Mouse (Mus musculus): ENCODE data around the gene Pemt.

Pemt gene

DNA sequence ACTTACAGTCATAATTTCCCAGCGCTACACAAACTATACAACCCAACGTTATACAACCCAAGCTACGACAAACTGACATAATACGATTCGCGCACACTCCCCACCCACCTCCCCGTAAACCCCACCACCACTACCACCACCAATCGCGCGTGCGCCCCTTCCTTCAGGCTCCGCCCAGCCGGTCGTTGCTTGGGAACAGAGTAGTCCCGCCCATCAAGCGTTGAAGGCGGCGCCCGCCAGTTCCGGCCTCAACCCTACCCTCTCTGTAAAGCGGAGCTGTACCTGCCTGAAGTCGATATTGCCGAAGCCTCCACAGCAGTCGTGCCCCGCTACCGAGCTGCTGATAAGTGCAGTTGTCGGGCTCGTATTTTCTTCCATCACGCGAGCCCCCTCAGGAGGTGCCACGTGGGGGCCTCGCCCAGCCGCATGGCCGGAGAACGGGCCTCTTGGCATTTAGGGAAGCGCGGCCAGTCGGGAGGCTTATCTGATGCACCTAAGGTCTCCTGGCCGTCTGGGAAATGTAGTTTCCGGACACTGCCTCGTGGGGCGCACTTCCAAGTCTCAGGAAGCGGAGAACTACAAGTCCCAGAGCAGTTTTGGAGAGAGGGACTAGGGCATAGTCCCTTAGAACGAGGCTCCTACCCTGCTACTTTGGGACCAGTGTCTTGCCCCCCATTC is at the start of gene Pemt:
TSS of gene Pemt (minus strand) at position 432 of the 678 bp plus-strand sequence.
- in situ Hi-C loops (cut with MboI): no loop called here

DNA sequence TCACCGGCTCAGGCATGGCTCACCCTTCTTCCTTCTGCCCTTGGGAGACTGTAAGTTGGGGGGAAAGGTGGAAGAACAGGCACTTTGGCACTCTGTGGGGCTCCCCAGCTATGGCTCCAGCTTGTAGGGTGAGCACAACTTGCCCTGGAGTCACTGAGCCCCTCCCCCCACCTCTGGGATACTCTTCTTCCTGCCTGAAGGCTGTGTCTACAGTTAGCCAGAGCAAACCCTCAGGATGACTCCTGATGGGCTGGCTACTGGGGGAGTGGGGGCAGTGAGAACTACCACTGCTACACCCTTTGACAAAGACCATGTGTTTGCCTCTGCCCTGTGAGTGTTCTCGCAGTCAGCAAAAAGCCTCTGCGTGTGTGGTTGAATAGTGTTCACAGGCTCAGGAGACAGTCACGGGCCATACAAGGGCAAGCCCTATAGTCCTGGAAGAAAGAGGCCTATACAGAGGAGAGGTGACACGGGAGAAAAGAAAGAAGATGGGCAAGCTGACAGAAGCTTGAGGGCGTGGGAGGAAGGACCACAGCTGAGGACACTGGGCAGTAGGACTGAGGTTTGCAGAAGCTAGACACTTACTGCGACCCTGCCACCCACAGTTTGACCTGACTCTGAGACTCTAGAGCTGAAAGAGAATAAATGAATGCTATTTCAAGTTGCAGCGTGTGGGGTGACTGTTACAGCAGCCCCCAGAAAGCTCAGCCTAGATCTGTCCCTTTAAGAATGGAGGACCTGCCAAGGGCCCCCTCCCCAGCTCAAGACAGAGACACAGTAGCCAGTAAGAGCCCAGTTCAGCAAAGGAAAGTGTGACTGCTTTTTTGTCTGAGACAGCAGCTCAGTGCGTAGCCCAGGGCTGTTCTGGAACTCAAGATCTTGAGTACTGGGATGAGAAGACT is 48.9 kb upstream of the Pemt start:
- in situ Hi-C loops (cut with MboI): no loop called here

DNA sequence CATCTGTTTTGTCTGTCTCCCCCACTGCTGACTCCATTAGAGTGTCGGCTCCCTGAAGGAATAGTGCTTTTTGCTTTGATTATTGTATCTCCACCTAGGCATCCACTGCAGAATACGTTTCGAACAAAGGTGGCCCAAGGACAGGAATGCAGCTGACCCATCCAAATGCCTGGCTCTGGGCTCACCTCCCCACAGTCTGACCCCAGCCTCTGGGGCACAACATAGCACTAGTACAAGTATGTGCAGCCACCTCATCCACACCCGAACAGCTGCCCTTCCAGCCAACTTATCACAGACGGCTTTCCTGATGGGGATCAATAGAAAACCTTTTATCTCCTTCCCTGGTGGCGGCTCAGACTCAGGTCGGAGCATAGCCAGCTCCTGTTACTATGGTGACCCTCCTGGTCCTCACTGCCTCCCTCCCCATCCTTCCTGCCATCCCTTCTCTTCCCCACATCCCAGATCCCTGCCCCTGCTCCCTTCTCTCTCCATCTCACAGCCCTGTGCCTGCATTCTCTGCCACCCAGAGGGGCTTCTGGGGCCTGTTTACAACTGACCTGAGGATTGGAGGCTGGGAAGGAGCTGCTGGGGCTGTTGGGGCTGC is 47.8 kb upstream of the Pemt start:
- in situ Hi-C loops (cut with MboI): no loop called here

DNA sequence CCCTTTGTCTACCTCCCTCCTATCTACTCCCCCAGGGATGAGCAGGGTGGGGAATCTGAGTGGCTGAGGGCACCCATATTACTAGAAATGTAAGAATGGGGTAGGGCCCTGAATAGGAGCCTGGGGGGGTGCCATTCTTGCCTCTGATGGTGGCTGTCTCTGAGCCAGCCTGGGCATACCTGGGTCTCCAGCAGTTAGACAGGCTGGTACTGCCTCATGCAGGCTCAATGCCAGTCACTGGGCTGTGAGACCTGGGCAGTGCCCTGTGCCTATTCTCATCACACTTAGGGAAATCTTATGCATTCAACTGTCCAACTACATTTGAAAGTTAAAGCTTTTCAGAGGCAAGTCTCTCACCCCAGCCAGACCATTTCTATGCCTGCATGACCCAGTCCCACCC is 46.9 kb upstream of the Pemt start:
- in situ Hi-C loops (cut with MboI): no loop called here

DNA sequence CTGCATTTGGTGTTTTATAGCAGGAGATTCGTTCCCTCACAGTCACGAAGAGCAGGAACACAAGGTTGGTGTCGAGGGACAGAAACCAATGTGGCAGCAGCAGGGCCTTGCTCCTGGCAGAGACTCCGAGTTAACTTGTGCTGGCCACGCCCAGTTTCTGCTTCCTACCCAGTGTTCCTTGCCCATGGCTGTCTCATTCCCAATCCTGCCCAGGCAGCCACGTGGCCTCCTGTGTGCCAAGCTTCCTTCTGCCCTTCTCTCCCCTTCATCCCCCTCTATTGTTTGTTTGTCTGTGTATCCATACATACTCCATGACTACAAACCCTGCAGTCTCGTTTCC is 45.1 kb upstream of the Pemt start:
- in situ Hi-C loops (cut with MboI): no loop called here

DNA sequence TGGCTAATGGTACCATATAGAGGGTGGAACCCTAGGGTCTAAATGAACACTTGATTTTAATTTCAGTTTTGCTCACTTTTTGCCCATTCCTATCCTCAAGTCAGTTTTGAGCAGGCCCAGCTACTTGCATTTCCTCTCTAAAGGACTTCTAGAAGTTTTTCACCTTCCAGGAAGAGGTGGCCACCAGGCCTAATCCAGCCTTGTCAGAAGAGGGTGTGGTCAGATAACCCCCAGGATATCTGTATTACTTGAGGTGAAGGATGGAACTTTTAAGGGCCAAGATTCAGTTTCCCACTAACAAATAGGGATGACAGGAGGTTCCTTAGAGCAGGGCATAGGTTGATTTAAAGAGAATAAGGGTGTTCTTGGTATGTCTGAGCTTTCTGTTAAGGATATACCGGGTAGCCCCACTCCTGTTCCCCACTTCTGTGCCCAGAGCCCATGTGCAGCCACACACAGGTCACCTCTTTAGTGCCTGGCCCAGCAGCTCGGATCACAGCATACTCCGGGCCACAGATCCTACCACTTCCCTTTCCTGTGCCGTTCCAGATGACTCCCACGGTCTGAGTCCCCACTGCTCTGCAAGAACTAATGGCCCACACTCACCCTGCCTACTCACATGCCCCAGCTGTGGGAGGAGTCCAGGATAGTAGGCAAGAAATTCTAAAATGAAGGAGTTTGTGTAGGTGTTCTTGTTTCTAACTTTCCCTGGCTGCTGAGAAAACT is 44.6 kb upstream of the Pemt start:
- in situ Hi-C loops (cut with MboI): no loop called here

DNA sequence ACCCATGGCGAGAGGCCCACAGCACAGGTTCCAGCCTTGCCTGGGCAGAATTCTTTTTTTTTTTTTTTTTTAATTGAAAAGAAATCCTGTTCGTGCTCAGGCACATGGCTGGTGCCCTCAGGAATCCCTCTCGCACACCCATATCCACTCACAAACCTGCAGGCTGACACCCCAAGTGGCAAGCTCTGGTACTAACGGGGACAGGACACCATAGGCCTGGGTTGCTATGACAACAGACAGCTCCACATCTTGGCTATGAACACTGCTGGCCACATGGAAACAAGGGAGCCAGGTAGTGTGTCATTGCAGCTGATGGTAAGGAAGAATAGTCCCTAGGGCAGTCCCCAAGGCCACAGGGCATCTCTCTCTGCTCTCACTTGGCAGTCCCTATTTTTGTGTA is 42.7 kb upstream of the Pemt start:
- in situ Hi-C loops (cut with MboI): no loop called here

DNA sequence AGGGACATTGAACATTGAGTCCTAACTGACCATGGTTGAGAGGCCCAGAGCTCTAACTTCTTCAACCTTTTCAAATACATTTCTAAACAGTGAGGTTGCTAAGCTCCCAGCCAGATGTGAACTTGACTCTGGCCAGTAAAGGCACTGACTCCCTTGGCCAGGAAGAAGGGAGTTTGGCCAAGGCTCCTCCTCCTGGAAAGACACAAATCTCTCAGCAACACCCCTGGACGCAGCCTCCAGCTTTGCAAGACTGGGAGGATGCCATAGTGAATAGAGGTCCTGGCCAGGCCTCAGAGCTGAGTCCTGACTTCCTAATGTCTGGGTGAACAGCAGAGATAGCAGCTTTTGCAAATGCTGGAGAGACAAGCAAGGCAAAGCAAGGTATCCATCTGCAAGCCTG is 40.4 kb upstream of the Pemt start:
- in situ Hi-C loops (cut with MboI): no loop called here

DNA sequence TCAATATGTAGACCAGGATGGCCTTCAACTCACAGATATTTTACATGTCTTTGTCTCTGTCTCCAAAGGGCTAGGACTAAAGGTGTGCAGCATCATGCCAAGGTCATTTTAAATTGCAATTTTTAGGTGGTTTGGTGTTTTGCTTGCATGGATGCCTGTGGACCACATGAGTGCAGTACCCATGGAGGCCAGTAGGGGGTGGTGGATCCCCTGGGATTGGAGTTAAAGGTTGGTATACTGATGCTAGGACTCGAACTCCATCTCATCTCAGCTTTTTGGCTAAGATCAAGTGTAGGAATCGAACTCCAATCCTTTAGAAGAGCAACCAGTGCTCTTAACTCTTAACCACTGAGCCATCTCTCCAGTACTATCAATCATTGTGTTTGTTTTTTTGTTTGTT is 38.3 kb upstream of the Pemt start:
- in situ Hi-C loops (cut with MboI): no loop called here

DNA sequence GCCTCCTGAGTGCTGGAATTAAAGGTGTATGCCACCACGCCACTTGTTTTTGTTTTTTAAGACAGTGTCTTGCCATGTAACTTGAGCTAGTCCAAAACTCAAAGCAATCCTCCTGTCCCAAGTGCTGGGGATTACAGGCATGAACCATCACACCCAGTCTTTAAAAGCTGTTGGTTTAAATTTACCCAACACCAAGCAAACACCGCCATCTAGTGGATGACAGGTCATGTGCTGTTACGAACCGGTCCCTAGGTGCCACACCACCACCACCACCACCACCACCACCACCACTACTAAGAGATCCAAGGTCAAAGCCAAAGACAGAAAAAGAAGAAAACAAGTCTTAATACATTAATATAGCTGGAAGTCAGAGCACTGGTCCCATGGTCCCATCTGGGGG is 30.5 kb upstream of the Pemt start:
- in situ Hi-C loops (cut with MboI): no loop called here

DNA sequence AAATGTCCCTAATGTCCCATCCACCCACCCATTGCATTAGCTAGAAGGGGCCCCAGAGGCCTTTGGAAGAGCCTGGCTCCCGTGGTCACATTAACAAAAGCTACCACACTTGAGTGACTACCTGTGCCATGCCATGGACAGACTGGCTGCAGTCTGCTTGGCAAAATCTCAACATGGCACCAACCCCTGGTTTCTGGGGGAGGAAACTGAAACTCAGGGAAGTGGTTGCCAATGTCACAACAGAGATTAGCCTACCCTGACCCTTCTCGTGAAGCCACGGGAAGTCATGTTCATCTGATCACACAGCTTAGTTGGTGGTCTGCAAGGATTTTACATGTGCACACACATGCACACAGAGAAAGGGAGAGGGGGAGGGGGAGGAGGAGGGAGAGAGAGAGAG is 29.9 kb upstream of the Pemt start:
- in situ Hi-C loops (cut with MboI): no loop called here

DNA sequence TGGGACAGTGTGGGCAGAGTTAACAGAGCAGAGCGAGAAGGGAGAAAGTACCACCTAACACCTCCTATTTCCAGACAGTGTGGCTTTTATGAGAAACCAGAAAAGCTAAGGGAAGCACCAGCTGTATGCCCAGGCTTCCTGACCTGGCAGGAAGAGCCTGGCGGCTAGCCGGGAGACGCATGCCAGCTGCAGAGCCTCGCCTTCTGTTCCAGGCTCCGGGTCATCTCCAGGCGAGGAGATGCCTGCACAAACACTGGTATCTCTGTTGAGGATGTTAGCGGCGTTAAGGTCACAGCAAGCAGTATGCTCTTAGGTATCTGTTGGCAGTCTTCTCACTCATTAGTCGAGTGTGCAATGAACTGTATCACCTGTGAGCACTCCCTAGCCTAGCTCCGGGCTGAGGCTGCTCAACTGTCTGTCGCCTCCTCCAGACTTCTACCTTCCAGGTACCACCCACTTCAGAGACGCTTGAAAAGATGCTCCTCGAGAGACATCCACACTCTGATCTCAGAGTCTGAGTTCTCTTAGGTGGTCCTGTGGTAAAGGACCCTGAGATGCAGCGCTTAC is 27.7 kb upstream of the Pemt start:
- in situ Hi-C loops (cut with MboI): no loop called here

DNA sequence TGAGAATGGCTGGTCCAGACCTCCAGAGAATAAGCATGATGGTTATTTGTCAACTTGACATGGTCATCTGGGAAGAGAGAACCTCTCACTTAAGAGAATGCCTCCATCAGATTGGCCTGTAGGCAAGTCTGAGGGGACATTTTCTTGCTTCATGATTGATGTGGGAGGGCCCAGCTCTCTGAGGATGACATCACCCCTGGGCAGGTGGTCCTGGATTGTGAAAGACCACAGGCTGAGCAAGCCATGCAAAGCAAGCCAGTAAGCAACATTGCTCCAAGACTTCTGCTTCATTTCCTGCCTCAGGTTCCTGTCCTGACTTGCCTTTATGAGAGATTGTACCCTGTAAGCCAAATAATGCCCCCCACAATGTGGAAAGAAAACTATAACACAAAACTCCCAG is 26.8 kb upstream of the Pemt start:
- in situ Hi-C loops (cut with MboI): no loop called here

DNA sequence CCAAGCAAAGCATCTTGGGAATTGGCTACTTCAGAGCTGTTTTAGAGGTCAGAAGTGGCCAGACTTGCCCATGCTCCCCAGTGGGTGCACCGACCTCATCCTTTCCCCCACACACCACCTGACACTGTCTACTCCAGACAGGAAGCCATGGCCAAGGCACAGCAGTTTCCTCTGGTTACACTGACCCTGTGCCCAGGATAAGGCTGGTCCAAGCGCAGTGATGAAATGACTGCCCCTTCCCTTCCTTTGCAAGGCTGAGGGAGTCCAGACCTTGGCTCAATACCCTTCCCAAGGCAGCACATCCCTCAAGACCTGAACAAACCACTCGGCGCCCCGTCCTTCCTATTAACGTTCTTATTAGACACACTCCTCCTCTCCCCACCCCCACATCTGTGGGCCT is 24.9 kb upstream of the Pemt start:
- in situ Hi-C loops (cut with MboI): no loop called here

DNA sequence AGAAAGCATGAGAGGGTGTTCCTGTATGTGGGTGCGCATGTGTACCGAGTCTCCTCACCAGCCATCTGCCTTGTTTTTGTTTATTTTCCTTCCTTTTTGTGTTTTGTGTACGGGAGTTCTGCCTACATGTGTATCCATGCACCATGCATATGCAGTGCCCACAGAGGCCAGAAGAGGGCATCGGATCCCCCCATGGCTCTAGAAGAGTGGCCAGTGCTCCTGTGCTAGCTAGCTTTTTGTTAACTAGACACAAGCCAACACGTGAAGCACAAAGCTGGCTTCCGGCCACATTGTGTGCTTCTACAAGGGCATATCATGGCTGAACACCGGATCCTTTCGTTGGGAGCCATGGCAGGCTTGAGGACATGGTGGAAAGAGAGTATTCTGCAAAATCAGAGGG is 24.3 kb upstream of the Pemt start:
- in situ Hi-C loops (cut with MboI): no loop called here

DNA sequence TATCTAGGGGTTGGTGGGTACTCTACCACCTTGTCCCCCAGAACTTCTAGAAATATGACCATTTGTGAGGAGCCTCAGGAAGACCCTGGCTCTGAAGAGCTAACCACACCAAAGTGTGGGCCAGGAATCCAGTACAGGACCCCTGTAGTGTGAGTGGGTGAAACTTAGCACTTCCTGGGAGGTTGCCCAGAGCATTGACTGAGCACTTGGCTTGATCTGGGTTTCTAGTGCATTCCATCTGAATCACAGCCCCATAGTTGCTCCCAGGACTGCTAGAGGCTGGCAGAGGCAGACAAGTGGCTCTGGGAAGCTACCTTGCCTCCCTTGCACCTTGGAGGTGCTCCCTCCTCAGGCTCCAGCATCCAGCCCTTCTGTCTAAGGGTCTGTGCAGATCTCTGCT is 22.3 kb upstream of the Pemt start:
- in situ Hi-C loops (cut with MboI): no loop called here

DNA sequence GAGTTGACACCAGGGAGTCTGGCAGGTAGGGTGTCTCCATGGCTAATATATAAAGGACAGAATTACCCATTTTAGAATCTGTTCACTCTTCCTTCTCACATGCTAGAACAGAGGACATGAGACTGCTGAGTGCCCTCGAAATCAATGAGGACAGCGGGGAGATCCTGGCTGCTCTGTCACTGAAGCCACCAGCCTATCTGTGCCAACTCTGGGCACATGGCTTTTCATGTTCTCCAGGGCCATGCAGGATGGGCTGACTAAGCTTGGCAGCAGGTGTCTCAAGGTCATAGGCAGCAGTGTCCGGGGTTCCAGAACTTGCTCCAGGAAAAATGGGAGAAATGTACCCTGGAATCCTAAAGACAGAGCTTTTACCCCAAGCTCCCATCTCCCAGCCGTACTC is 21.4 kb upstream of the Pemt start:
- in situ Hi-C loops (cut with MboI): no loop called here

DNA sequence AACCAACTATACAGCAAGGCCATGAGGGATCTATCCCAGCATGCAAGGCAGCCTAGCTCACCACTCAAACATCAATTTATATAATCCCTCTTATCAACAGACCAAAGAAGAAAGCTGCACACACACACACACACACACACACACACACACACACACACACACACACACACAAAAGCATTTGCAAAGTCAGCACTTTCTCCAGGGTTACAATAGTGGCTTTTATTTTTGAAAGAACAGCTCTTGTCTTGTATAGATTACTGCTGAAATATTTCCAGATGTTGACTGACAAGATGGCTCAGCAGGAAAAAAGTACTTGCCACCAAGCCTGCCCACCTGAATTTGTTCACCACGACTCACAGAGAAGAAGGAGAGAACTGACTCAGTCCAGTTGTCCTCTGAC is 19.0 kb upstream of the Pemt start:
- in situ Hi-C loops (cut with MboI): no loop called here

DNA sequence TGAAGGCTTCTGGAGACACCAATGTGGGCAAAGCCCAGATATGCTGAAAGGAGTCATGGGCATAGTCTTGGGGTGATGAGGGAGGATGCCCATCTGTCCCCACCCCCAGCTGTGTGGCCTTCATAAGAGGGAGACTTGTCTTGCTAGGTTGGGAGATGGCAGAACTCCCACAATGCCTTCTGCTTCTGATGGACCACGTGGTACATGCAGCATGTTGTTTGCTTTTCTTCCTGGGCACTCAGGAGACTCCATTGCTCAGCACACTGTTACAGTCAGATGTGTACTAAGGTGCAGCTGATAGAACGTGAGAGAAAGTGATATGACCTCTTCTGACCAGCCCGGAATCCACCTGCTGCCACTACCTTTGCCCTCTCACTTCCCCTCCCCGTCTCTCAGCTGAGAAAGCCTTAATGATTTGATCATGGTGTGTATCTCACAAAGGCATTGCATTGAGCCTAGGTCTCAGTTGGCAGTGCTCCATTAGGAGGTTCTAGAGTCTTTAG is 15.3 kb upstream of the Pemt start:
- in situ Hi-C loops (cut with MboI): no loop called here

DNA sequence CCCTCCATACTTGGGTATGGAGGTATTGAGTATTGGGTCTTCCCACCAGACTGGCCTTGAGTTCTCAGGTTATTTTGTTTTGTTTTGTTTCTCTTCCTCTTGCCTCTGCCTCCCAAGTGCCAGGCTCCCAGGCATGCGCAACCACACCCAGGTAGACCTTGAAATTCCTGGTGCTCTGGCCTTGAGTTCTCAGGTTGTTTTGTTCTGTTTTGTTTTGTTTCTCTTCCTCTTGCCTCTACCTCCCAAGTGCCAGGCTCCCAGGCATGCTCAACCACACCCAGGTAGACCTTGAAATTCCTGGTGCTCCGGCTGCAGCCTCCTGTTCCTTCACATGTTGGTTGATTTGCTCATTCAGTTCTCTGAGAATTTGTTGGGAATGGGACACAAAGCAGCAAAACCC is 13.7 kb upstream of the Pemt start:
- in situ Hi-C loops (cut with MboI): no loop called here

DNA sequence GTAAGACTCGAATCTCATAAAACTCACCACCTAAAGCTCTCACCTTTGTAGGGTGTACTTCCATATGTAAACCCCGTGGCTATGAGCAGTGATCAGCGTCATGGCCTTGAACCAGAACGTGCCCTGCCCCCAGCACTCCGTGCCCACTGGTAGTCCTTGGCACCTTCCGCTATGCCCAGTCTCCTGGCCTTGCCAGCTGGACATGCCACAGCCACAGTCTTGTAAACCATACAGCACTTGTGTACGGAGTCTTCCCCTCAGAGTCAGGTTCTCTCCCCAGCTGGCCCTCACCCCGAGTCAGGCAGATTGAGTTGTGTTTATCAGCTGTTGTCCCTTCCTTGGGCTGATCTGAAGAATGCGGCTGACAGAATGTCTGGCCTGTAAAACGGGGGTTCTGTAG is 12.2 kb upstream of the Pemt start:
- in situ Hi-C loops (cut with MboI): no loop called here

DNA sequence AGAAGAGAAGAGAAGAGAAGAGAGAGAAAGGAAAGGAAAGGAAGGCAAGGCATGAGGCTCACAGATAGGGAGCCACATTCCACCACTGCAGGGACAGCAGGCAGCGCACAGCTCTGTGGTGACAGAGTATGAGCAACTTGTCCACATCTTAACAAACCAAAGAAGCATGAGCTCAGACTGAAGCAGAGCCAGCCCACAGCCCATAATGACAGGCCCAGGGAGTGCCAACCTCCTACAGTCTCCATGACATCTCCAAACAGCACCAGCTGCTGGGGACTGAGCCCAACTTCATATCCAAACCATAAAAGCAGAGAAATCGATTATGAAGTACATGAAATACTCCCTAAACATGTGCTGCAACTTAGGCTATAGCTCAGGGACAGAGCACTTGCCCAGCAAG is 11.7 kb upstream of the Pemt start:
- in situ Hi-C loops (cut with MboI): no loop called here
